Mouse (Mus musculus): Measurements from ENCODE around the gene Gnao1.

Gnao1 gene

DNA sequence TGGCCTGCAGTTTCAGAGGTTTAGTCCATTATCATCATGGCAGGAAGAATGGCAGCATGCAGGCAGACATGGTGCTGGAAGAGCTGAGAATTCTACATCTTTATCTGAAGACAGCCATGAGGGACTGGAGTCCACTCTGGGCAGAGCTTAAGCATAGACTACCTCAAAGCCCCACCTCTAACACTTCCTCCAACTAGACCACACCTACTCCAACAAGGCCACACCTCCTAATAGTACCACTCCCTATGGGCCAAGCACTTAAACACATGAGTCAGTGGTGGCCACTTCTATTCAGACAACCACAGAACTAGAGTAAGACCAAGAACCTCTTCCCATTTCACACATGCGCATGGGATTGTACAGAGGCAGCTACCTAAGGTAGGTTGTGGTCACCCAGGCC, 136.6 kb downstream of the Gnao1 start:
- no peak for DNase-seq (ENCODE audit: low spot score)

- DNase-seq (ENCODE audit: low spot score), result no peak
These were observed 140.4 kb downstream of the Gnao1 start for GRCm38 (mm10) chr8:93950133-93950532.

- DNase-seq (ENCODE audit: low spot score), result no peak
These were observed 142.7 kb downstream of the Gnao1 start for GRCm38 (mm10) chr8:93952511-93952910.

DNA sequence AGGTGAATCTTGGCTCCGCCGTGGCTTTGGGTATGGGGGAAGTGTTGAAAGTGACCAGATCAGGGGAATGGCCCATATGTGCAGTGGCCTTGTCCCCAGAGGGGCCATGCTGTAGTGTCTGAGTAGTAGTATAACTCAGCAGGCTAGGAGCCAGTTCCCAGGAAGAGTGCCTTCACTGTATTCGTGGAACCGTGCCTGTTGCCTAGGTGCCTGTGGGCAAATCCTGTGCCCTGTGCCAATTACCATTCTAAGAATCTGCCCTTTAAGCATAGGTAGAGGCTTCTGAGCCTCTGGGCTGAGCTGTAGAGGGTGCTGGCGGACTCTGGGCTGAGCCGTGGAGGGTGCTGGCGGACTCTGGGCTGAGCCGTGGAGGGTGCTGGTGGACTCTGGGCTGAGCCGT, 148.6 kb downstream of the Gnao1 start:
- no peak for DNase-seq (ENCODE audit: low spot score)

DNA sequence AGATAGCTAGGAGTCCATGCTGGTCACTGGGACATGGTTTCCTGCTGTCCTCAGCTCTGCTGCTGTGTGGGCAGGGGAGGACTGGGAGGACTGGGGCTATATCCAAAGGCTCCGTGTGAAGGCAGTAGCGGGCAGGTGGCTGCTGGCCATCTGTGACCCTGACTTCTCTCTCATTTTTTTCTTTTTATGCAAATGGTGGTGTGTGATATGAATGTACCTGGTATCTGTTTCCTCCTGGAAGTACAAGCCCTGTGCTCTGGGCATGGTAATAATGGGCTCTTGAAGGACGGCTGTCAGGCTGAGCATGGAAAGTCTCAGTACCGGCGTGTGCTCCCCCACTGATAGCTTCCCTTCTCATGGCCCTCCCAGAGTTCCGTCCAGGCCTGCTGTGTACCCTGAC, 151.1 kb downstream of the Gnao1 start:
- DNase-seq (ENCODE audit: low spot score), result no peak

GRCm38 (mm10) chr8:93968293-93968692, 158.5 kb downstream of the Gnao1 start:
- DNase-seq (ENCODE audit: low spot score), result no peak

DNA sequence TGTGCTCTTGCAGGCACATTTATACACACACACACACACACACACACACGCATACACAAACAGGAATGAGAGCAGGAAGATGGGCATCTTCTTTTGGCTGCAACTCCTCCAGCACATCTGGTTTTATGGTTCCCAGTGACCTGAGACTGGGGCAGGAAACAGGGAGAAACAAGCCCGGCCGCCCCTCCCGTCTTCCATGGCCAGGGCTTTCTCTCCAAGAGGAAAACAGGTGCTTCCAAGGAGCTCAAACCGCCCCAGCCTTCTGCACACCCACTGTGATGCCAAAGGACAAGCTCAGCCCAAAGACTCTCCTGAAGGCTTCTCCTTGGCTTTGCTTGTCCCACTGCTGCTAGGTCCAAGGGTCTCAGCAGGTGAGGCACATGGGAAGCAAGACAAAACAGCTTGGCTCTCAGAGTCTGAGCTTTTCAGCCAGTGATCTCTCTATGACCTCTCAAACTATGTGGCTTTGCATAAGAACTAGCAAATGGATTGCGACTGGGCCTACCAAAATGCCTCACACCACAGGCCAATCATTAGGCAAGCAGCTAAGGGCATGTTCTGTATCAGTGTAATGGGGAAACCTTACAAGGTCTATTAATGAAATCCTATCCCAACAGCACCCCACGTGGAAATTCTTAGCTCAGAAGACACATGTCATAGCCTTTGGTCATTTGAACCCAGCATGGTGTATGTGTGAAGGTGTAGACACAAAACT, 160.0 kb downstream of the Gnao1 start:
- DNase-seq (ENCODE audit: low spot score), result no peak

DNA sequence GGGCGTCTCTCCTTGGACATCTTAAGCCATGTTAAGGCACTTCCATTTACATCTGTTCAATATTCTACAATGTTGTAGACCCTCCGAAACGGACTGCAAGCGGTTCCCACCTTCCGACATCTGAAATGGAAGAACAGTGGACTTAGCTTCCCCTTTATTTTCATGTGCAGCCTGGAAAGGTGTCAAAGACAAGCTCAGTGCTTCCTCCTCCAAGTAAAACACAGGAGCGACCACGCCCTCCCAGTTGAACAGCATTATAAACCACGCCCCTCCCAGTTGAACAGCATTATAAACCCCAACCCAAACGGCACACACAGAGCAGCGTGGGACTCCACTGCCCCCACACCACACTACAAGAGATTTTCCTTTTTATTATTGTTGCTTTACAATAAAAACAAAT, 161.7 kb downstream of the Gnao1 start:
- DNase-seq (ENCODE audit: low spot score), result no peak

GRCm38 (mm10) chr8:93972211-93972610, 162.4 kb downstream of the Gnao1 start:
- no peak for DNase-seq (ENCODE audit: low spot score)

DNA sequence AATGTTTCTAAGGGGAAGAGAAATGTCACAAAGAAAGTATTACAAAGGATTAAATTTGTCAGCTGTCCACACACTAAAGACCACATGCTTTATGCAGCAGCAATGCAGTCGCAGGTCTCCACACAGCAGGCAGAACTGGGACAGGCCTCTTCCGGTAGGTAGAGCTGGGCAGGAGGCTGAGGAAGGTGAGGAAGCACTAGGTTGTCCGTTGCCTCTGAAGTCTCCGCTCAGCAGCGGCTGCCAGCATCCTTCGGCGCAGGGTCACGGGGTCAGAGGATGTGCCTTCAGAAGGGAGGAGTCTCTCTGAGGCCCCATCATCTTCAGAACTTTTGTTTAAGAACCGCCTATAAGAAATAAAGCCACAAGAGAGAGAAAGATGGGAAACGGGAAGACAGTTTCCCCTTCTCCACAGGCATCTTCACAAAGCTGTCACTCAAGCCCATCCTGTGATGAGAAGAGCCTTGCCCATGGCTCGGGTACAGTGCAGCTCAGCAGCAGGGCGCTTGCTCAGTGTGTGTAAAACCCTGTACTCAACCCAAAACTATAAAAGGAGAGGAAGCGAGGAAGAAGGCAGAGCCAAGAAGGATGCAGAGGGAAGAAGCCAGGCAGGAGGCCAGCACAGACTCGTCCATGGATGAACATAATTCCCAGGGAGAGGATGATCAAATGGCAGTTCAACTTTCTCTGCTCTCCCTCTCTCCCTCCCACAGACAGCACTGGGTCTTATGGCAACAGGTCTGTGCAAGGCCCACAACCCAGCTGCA, 163.4 kb downstream of the Gnao1 start:
- DNase-seq (ENCODE audit: low spot score), result no peak

DNA sequence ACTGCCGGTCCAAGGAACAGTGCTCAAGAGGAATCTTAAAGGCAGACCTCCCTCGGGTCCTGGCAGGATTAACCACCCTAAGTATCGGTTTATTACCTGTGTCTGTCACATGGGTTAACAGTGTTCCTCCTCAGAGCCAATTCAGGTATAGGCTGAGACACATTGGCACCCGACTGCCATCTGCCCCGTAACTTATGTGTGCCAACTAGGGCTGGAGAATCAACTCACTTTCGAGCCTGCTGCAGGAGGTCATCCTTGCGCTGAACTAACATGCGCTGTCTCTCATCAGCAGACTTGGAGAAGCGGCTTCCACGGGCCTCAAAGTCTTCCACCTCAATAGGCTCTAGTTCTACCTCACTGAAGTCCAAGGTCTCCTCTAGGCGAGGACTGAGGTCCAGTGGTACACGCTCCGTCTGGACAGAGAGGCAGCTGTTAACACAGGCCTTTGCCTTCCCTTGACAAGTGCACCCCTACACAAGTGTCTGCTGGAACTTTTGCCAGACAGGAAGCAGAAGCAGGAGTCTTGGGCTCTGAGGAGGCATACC, 164.1 kb downstream of the Gnao1 start:
- no peak for DNase-seq (ENCODE audit: low spot score)

GRCm38 (mm10) chr8:93974602-93975186, 164.9 kb downstream of the Gnao1 start:
- no peak for DNase-seq (ENCODE audit: low spot score)

DNA sequence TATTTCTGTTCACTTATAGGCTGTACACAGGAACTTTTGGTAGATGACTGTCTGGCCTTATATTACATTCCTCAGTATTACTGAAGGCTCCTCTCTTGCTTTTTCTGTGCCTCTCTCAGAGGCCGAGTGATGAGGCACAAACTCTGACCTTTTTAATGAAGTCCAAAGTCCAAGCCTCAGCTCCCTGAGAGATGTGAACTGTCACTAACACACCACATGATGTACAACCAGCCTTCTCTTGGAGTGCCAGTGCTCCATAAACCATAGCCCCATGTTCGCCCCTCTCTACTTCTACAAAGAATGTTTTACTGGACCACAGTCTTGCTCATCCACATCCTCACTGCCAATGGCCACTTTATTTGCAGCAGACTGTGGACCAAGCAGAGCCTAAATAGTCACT, 165.6 kb downstream of the Gnao1 start:
- no peak for DNase-seq (ENCODE audit: low spot score)

DNA sequence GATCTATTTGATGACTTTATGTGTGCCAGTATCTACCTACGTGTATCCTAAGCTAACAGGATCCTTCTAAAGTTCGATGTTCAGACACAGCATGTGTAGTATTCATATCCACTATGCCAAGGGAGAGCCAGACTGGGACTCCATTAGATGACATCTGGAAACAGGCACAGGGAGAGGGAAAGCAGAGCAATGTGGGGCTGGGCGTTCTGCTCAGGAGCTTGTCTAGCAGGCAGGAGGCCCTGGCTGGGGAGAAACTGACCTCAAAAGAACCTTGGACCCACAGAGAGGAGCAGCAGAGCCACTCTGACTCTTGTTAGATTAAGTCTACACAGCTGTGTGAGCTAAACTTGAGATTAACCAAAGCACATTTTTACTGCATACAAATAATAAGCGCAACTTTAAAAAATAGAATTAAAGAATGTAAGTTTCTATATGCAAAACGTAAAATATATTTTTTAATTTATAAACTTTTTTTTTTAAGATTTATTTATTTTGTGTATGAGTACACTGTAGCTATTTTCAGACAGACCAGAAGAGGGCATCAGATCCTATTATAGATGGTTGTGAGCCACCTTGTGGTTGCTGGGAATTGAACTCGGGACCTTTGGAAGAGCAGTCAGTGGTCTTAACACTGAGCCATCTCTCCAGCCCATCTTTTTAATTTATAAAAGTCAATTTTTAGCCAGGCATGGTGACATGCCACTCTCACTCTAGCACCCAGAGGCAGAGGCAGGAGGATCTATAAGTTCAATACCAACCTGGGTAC, 166.9 kb downstream of the Gnao1 start:
- no peak for DNase-seq (ENCODE audit: low spot score)

DNA sequence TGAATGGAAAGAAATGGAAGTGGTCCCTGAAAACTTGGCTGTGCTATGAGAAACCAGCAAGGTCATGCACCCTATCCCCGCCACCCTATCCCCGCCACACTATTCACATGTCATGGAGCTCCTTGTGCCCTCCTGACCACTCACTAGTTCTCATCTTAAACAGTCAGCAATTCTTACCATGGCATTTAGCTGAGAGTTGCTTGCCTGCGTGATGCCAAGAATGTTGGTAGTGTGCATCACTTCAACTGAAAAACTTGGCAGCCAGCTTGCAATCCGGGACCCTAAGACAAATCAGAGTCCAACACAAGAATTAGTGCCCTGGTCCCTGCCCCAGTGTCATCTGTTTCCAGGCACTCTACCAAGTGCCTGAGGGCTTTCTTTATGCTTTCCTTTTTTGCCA, 170.4 kb downstream of the Gnao1 start:
- no peak for DNase-seq (ENCODE audit: low spot score)

DNA sequence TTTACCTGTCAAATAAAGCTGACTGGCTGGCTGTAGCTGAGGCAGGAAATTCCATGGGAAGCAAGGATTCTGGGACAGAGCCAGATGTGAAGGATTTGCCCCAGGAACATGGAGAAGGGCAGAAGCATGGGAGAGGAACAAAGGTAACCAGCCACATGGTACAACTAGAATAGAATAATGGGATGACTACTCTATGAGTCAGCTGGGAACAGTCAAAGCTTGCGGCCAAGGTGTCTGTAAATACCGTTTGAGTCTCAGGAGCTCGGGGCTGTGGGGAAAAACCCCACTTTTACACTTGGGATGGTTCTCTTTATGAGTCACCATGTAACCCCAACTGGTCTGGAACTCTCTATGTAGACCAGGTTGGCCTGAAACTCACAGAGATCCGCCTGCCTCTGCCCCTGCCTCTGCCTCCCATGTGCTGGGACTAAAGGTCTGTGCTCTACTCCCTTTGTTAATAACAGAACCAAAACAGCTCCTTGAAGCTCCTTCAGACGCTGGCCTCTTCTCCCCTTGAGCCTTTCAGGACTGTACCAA, 172.0 kb downstream of the Gnao1 start:
- no peak for DNase-seq (ENCODE audit: low spot score)

GRCm38 (mm10) chr8:93983827-93984226, 174.1 kb downstream of the Gnao1 start:
- DNase-seq (ENCODE audit: low spot score), result no peak

DNA sequence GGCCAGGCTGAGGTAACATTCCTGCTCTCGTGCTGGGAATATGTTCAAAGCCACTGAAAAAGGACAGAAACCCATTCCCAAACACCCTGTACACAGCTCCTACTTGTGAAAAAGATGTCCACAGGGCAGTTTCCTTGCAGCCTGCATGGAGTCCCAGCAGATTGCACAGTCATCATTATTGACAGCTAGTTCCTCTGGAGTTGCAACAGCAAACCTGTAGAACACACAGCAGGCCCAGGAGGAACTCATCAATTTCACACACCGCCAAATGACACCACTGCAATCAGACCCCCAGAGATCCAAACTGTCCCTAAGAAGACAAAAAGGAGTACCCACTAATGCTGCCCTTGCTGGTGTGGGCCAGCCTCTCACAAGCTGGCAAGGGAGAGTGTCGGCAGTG, 175.0 kb downstream of the Gnao1 start:
- no peak for DNase-seq (ENCODE audit: low spot score)

GRCm38 (mm10) chr8:93989739-93990138, 180.0 kb downstream of the Gnao1 start:
- no peak for DNase-seq (ENCODE audit: low spot score)

DNA sequence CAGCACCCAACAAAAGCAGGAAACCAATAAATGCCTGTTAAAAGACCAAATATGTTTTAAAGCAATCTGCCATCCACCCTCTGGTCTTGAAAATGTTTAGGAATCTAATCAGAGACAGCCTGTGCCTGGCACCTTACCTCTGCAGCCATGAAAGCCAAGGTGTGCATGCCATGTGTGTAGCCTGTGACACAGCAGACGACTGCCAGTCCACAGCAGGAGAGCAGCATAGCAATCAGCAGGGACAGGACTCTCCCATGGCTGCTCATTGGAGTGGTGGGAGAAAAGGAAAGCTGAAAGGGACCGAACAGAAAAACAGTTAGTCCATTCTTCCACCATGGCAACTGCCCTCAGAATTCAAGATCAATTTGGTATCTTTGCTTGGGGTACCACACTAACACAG, 189.2 kb downstream of the Gnao1 start:
- DNase-seq (ENCODE audit: low spot score), result no peak

DNA sequence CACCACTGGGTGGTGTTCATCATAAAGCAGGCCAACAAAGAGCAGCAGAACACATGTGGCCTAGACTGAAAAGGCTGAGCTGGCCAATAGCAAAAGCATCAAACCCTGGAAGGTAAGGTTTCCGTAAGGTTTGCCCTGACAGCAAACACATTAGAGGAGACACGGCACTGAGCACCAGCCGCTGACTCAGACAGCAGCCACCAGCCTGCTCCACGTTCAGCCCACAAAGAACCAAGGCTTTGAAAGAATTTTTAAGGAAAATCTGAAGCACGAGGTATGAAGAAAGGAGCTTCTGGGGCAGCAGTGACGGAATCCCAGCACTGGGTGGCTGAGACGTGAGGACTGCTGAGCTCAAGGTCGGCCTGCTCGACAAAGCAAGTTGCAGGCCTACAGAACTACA, 194.4 kb downstream of the Gnao1 start:
- no peak for DNase-seq (ENCODE audit: low spot score)

GRCm38 (mm10) chr8:94009243-94009845, 199.6 kb downstream of the Gnao1 start:
- DNase-seq (ENCODE audit: low spot score), result no peak
